Mouse (Mus musculus) adrenal gland, adult 8-10 months (tissue): Measurements from ENCODE around the gene Lmf2. TPM values are rescaled to one million over a fixed set of nuclear protein-coding genes. Genes with fewer than 3 reads are reported as not detected.

ENCODE experiments used
- DNase-seq: peaks from one replicate; pipeline ENCODE4 v3.0.0; 2022
- total RNA-seq, 4 experiments: library from RNA; stranded (reverse); gene quantifications; 2 replicates each; pipeline ENCODE4 v1.2.4; 2022

Lmf2 gene
- total RNA-seq, 4 experiments from 2014 or later = 44.4 to 57.5 (median 48.6) TPM

- DNase-seq = no peak
Observed at GRCm38 (mm10) chr15:89372068-89372467, 16.6 kb upstream of the Lmf2 start.

GRCm38 (mm10) chr15:89365141-89365551 lies 9.7 kb upstream of the Lmf2 start:
- DNase-seq = no peak

- no peak for DNase-seq
Observed at GRCm38 (mm10) chr15:89363051-89363450, 7.6 kb upstream of the Lmf2 start.

- no peak for DNase-seq
Observed at GRCm38 (mm10) chr15:89358784-89359183, 3.3 kb upstream of the Lmf2 start.

- DNase-seq = peak; percentile 45
Observed at GRCm38 (mm10) chr15:89356372-89356771, 913 bp upstream of the Lmf2 start.

- DNase-seq = no peak
Observed at GRCm38 (mm10) chr15:89354455-89354854, 1.0 kb downstream of the Lmf2 start.

GRCm38 (mm10) chr15:89353837-89354236 lies 1.6 kb downstream of the Lmf2 start:
- DNase-seq = no peak

- DNase-seq = no peak
Observed at GRCm38 (mm10) chr15:89352795-89353194, 2.7 kb downstream of the Lmf2 start.

GRCm38 (mm10) chr15:89352054-89352453 lies 3.4 kb downstream of the Lmf2 start:
- DNase-seq = no peak

GRCm38 (mm10) chr15:89351302-89351701 lies 4.2 kb downstream of the Lmf2 start:
- no peak for DNase-seq

GRCm38 (mm10) chr15:89350447-89350846 lies 5.0 kb downstream of the Lmf2 start:
- no peak for DNase-seq

GRCm38 (mm10) chr15:89343325-89343724 lies 12.1 kb downstream of the Lmf2 start:
- no peak for DNase-seq

GRCm38 (mm10) chr15:89341678-89342077 lies 13.8 kb downstream of the Lmf2 start:
- DNase-seq = no peak

- DNase-seq = no peak
Observed at GRCm38 (mm10) chr15:89340136-89340535, 15.3 kb downstream of the Lmf2 start.

- DNase-seq = no peak
Observed at GRCm38 (mm10) chr15:89339696-89340095, 15.8 kb downstream of the Lmf2 start.

GRCm38 (mm10) chr15:89336422-89336821 lies 19.0 kb downstream of the Lmf2 start:
- DNase-seq = no peak

- no peak for DNase-seq
Observed at GRCm38 (mm10) chr15:89334774-89335537, 20.5 kb downstream of the Lmf2 start.

GRCm38 (mm10) chr15:89334271-89334670 lies 21.2 kb downstream of the Lmf2 start, which contains the start of gene Miox:
TSS of gene Miox (plus strand) at chr15:89334398.
- no peak for DNase-seq

- DNase-seq = no peak
Observed at GRCm38 (mm10) chr15:89326441-89326840, 29.0 kb downstream of the Lmf2 start.

GRCm38 (mm10) chr15:89323656-89324055 lies 31.8 kb downstream of the Lmf2 start:
- no peak for DNase-seq

GRCm38 (mm10) chr15:89322670-89323522 lies 32.6 kb downstream of the Lmf2 start, which contains the start of gene Adm2:
TSS of gene Adm2 (plus strand) at chr15:89322720.
- no peak for DNase-seq

- DNase-seq = no peak
Observed at GRCm38 (mm10) chr15:89321264-89321663, 34.2 kb downstream of the Lmf2 start.

- no peak for DNase-seq
Observed at GRCm38 (mm10) chr15:89316146-89316545, 39.3 kb downstream of the Lmf2 start.
